Mouse (Mus musculus): ENCODE results near the gene Ankib1.

Ankib1 gene

DNA sequence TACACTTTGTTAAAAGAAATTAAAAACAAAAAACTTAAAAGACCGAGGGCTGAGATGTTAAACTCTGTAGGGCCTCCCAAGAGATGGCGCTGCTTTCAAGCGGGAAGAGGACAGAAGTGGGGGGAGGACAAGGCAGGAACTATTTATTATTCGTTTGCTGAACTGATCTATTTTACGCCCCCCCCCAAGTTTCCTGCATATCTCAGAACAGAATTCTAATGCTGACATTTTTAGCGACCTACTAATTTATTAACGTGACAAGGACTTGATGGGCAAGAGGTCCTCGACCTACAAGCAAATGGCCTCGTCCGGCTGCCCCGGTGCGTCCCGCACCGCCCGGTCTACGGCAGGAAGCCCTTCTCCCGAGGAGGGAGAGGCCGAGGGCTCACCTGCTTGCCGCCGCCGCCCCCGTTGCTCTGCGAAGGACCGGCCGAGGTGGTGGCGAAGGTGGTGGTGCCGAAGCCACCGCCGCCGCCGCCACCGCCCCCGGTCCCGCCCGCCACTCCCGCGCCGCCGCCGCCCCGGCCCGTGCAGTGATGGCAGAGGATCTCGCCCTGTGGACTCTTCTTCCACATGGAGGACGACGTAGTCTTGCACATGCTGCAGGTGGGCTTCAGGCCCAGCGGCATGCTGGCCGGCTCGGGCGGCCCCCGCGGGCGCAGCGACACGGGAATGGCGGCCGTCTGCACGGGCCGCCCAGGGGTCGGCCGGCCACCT, 155.6 kb downstream of the Ankib1 start:
- DNase-seq (ENCODE audit: low spot score in 2 of 2): peak; percentile 52 to 67

GRCm38 (mm10) chr5:3646539-3646938, 156.2 kb downstream of the Ankib1 start:
- no peak for DNase-seq (ENCODE audit: low spot score in 2 of 2)

- no peak for DNase-seq (ENCODE audit: low spot score in 2 of 2)
Observed at GRCm38 (mm10) chr5:3645326-3645725, 157.4 kb downstream of the Ankib1 start.

DNA sequence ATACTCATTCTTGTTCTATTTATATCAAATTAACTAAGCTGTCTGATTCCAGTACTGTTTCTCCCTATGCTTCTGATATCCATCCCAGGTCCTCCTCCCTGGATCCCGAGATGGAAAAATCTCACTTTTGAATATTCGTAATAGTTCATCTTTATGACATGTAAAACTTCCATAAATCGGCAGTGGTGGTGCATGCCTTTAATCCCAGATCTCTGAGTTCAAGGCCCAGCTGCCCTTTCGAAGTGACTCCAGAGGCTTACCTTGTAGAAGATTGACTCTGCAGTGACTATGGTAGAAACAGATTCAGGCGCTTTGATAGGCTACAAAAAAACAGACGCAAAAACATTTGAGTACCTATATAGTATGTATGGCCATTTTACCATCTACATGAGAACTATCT, 158.1 kb downstream of the Ankib1 start:
- DNase-seq (ENCODE audit: low spot score in 2 of 2): no peak

All from right cerebral cortex, adult 2 months (tissue).